Mouse (Mus musculus) liver, embryonic 13.5 days (tissue): ENCODE measurements around the gene Nek7. TPM values are rescaled to one million over a fixed set of nuclear protein-coding genes. Genes with fewer than 3 reads are reported as not detected.

Experiments used
- ATAC-seq: fragments of 200-750 bp; cut with Nextera tagmentation; 2 replicates; pipeline ENCODE4 v1.8.0; 2017; ENCODE audit warnings: low read depth, mild to moderate bottlenecking, moderate number of reproducible peaks, moderate library complexity
- DNase-seq: peaks from one replicate; pipeline ENCODE4 v3.0.0; 2022
- H3K27ac ChIP-seq: fragments of 300-500 bp; sonication (generic); 2 replicates; pipeline ENCODE4 v1.5.1; 2015; ENCODE audit warnings: moderate library complexity, mild to moderate bottlenecking, inconsistent platforms
- H3K27me3 ChIP-seq: fragments of 300-500 bp; sonication (generic); 2 replicates; pipeline ENCODE4 v1.6.1; 2015; ENCODE audit warnings: mild to moderate bottlenecking, inconsistent platforms
- H3K36me3 ChIP-seq: fragments of 300-500 bp; sonication (generic); 2 replicates; pipeline ENCODE4 v1.6.1; 2015; ENCODE audit warnings: mild to moderate bottlenecking, inconsistent platforms
- H3K4me1 ChIP-seq: fragments of 300-500 bp; sonication (generic); replicated peaks from 2 replicates; pipeline ENCODE4 v1.6.1; 2015; ENCODE audit warnings: inconsistent platforms
- H3K4me2 ChIP-seq: fragments of 300-500 bp; sonication (generic); 2 replicates; pipeline ENCODE4 v1.6.1; 2015; ENCODE audit warnings: inconsistent platforms, mild to moderate bottlenecking, moderate library complexity
- H3K4me3 ChIP-seq: fragments of 300-500 bp; sonication (generic); replicated peaks from 2 replicates; pipeline ENCODE4 v1.5.1; 2015; ENCODE audit warnings: mild to moderate bottlenecking, inconsistent platforms
- H3K9ac ChIP-seq: fragments of 300-500 bp; sonication (generic); 2 replicates; pipeline ENCODE4 v1.6.1; 2015; ENCODE audit warnings: mild to moderate bottlenecking, inconsistent platforms
- H3K9me3 ChIP-seq: fragments of 300-500 bp; sonication (generic); replicated peaks from 2 replicates; pipeline ENCODE4 v1.6.1; 2016; ENCODE audit warnings: inconsistent platforms
- WGBS: fragments of 180-500 bp; shearing (Covaris S2); methylation state at CpG from one replicate; pipeline ENCODE4 v1.1.7; 2015; ENCODE audit not compliant: insufficient replicate concordance; 5-methylcytosine and 5-hydroxymethylcytosine counted together
- polyA plus RNA-seq: library from polyadenylated mRNA; unstranded; fragments of >200 nt; fragmentation: Nextera tagmentation; extraction: Ambion mirVana; gene quantifications from 2 replicates; pipeline ENCODE4 v1.2.1, GENCODE M21; 2015

Nek7 gene
- polyA plus RNA-seq, 1 experiment from 2014 or later: 16.5 TPM

GRCm38 (mm10) chr1:138538217-138538616, 81.7 kb downstream of the Nek7 start:
- DNase-seq (no peak), ATAC-seq (no peak)
- no peaks in the 10 kb centered on the region for H3K9me3 ChIP-seq
- no peaks in the 10 kb centered on the region for H3K36me3 ChIP-seq
- H3K9ac ChIP-seq: no peak overlapping the region
- no peak overlapping the region for H3K27ac ChIP-seq
- H3K27me3 ChIP-seq: no peaks in the 10 kb centered on the region
- H3K4me2 ChIP-seq: no peak overlapping the region
- H3K4me1 ChIP-seq: 0 out of 2 replicates have a peak, but pooled peaks cover 5% of the 10 kb centered on the region
- no peak overlapping the region for H3K4me3 ChIP-seq

- Histone ChIP-seq H3K9ac (no peak overlapping the region), H3K36me3 (0 out of 2 replicates have a peak, but pooled peaks cover 3% of the 10 kb centered on the region), H3K27me3 (no peaks in the 10 kb centered on the region), H3K4me1 (0 out of 2 replicates have a peak, but pooled peaks cover 5% of the 10 kb centered on the region), H3K9me3 (no peaks in the 10 kb centered on the region), H3K4me2 (no peak overlapping the region), H3K4me3 (no peak overlapping the region), H3K27ac (no peak overlapping the region)
- ATAC-seq (no peak), DNase-seq (no peak)
- WGBS: 72% methylated on average over 16 of the region's 16 CpGs
Observed at GRCm38 (mm10) chr1:138535758-138536574, 84.0 kb downstream of the Nek7 start.

GRCm38 (mm10) chr1:138530604-138531003, 89.3 kb downstream of the Nek7 start:
- H3K27me3 ChIP-seq: no peaks in the 10 kb centered on the region
- 80% methylated on average over 5 of the region's 5 CpGs for WGBS
- H3K36me3 ChIP-seq: 0 out of 2 replicates have a peak, but pooled peaks cover 3% of the 10 kb centered on the region
- H3K9me3 ChIP-seq: no peaks in the 10 kb centered on the region
- ATAC-seq (no peak), DNase-seq (no peak)
- no peaks in the 10 kb centered on the region for H3K4me1 ChIP-seq
- no peak overlapping the region for H3K4me3 ChIP-seq
- H3K9ac ChIP-seq: no peak overlapping the region
- H3K4me2 ChIP-seq: no peak overlapping the region
- H3K27ac ChIP-seq: no peak overlapping the region

GRCm38 (mm10) chr1:138523962-138524361, 96.0 kb downstream of the Nek7 start:
- H3K36me3 ChIP-seq: no peaks in the 10 kb centered on the region
- no peak overlapping the region for H3K27ac ChIP-seq
- no peak overlapping the region for H3K4me2 ChIP-seq
- ATAC-seq: no peak
- H3K4me1 ChIP-seq: no peaks in the 10 kb centered on the region
- 79% methylated on average over 6 of the region's 6 CpGs for WGBS
- no peak for DNase-seq
- no peaks in the 10 kb centered on the region for H3K9me3 ChIP-seq
- no peaks in the 10 kb centered on the region for H3K27me3 ChIP-seq
- no peak overlapping the region for H3K4me3 ChIP-seq
- H3K9ac ChIP-seq: no peak overlapping the region

- 0 out of 2 replicates have a peak, but pooled peaks cover 5% of the 10 kb centered on the region for H3K4me1 ChIP-seq
- 71% methylated on average over 5 of the region's 5 CpGs for WGBS
- no peak overlapping the region for H3K27ac ChIP-seq
- H3K4me3 ChIP-seq: no peak overlapping the region
- ATAC-seq: no peak
- no peak overlapping the region for H3K4me2 ChIP-seq
- no peak for DNase-seq
- no peaks in the 10 kb centered on the region for H3K36me3 ChIP-seq
- H3K27me3 ChIP-seq: no peaks in the 10 kb centered on the region
- no peaks in the 10 kb centered on the region for H3K9me3 ChIP-seq
- no peak overlapping the region for H3K9ac ChIP-seq
Observed at GRCm38 (mm10) chr1:138518235-138518634, 101.7 kb downstream of the Nek7 start.

- Histone ChIP-seq H3K9me3 (no peaks in the 10 kb centered on the region), H3K4me1 (0 out of 2 replicates have a peak, but pooled peaks cover 5% of the 10 kb centered on the region), H3K9ac (no peak overlapping the region), H3K4me2 (peak overlapping the region; percentile 13; the same call in 1 of the 2 replicates), H3K36me3 (no peaks in the 10 kb centered on the region), H3K4me3 (no peak overlapping the region), H3K27me3 (no peaks in the 10 kb centered on the region), H3K27ac (no peak overlapping the region)
- 26% methylated on average over 6 of the region's 6 CpGs for WGBS
- DNase-seq (no peak), ATAC-seq (0 out of 2 replicates have a peak, but pooled peaks have one; percentile 31)
Observed at GRCm38 (mm10) chr1:138517360-138518099, 102.4 kb downstream of the Nek7 start.

GRCm38 (mm10) chr1:138516946-138517345, 103.0 kb downstream of the Nek7 start:
- 44% methylated on average over 2 of the region's 2 CpGs for WGBS
- no peak overlapping the region for H3K4me3 ChIP-seq
- ATAC-seq: no peak
- H3K9ac ChIP-seq: no peak overlapping the region
- no peaks in the 10 kb centered on the region for H3K27me3 ChIP-seq
- no peaks in the 10 kb centered on the region for H3K36me3 ChIP-seq
- no peak overlapping the region for H3K27ac ChIP-seq
- 0 out of 2 replicates have a peak, but pooled peaks cover 5% of the 10 kb centered on the region for H3K4me1 ChIP-seq
- H3K9me3 ChIP-seq: no peaks in the 10 kb centered on the region
- peak overlapping the region; percentile 13; the same call in 1 of the 2 replicates for H3K4me2 ChIP-seq
- DNase-seq: no peak

GRCm38 (mm10) chr1:138515362-138515761, 104.6 kb downstream of the Nek7 start:
- no peak overlapping the region for H3K4me2 ChIP-seq
- no peaks in the 10 kb centered on the region for H3K36me3 ChIP-seq
- no peak overlapping the region for H3K27ac ChIP-seq
- H3K9ac ChIP-seq: no peak overlapping the region
- 80% methylated on average over 9 of the region's 9 CpGs for WGBS
- H3K4me3 ChIP-seq: no peak overlapping the region
- ATAC-seq: no peak
- no peaks in the 10 kb centered on the region for H3K27me3 ChIP-seq
- H3K9me3 ChIP-seq: no peaks in the 10 kb centered on the region
- DNase-seq: no peak
- H3K4me1 ChIP-seq: peaks cover 9% of the 10 kb centered on the region; the same call in 1 of the 2 replicates

GRCm38 (mm10) chr1:138513982-138514381, 106.0 kb downstream of the Nek7 start:
- H3K9ac ChIP-seq: no peak overlapping the region
- ATAC-seq: no peak
- no peaks in the 10 kb centered on the region for H3K27me3 ChIP-seq
- H3K4me1 ChIP-seq: peaks cover 9% of the 10 kb centered on the region; the same call in 1 of the 2 replicates
- H3K4me2 ChIP-seq: no peak overlapping the region
- no peaks in the 10 kb centered on the region for H3K36me3 ChIP-seq
- no peaks in the 10 kb centered on the region for H3K9me3 ChIP-seq
- H3K27ac ChIP-seq: no peak overlapping the region
- 65% methylated on average over 4 of the region's 4 CpGs for WGBS
- no peak for DNase-seq
- H3K4me3 ChIP-seq: no peak overlapping the region

GRCm38 (mm10) chr1:138510566-138510965, 109.4 kb downstream of the Nek7 start:
- Histone ChIP-seq H3K4me3 (no peak overlapping the region), H3K36me3 (0 out of 2 replicates have a peak, but pooled peaks cover 2% of the 10 kb centered on the region), H3K4me2 (no peak overlapping the region), H3K4me1 (peaks cover 4% of the 10 kb centered on the region; the same call in 1 of the 2 replicates), H3K27me3 (no peaks in the 10 kb centered on the region), H3K9me3 (no peaks in the 10 kb centered on the region), H3K27ac (no peak overlapping the region), H3K9ac (no peak overlapping the region)
- DNase-seq (no peak), ATAC-seq (no peak)
- whole genome bisulfite sequencing: 70% methylated on average over 4 of the region's 4 CpGs

- H3K27ac ChIP-seq: no peak overlapping the region
- no peaks in the 10 kb centered on the region for H3K27me3 ChIP-seq
- H3K4me1 ChIP-seq: peaks cover 4% of the 10 kb centered on the region; the same call in 1 of the 2 replicates
- H3K4me2 ChIP-seq: no peak overlapping the region
- no peak overlapping the region for H3K4me3 ChIP-seq
- ATAC-seq (no peak), DNase-seq (no peak)
- H3K36me3 ChIP-seq: 0 out of 2 replicates have a peak, but pooled peaks cover 2% of the 10 kb centered on the region
- H3K9ac ChIP-seq: no peak overlapping the region
- 81% methylated on average over 13 of the region's 13 CpGs for WGBS
- no peaks in the 10 kb centered on the region for H3K9me3 ChIP-seq
Observed at GRCm38 (mm10) chr1:138507446-138508043, 112.4 kb downstream of the Nek7 start.
